Mouse (Mus musculus): ENCODE measurements around the gene Cox6b1.

- TF ChIP-seq ZNF384 (IDR thresholded peaks at IDR 0.05; ENCODE audit: low read depth, low read length) (no peak), CTCF (conservative IDR thresholded peaks at IDR 0.05 in 1 of 2, IDR thresholded peaks at IDR 0.05 in 1 of 2; ENCODE audit: low read depth in 2 of 2, low read length in 2 of 2) (no peak)
Measured at GRCm38 (mm10) chr7:30671480-30671879, 45.5 kb upstream of the Cox6b1 start, which contains the start of gene Pmis2.
